Mouse (Mus musculus): ENCODE measurements around the gene Nags. TPM values are rescaled to one million over a fixed set of nuclear protein-coding genes. Genes with fewer than 3 reads are reported as not detected.

The Nags gene
- polyA plus RNA-seq, 1 experiment from 2014 or later: not detected

GRCm38 (mm10) chr11:102102485-102103258, 42.6 kb upstream of the Nags start:
- Histone ChIP-seq H3K4me1 (replicated peaks; ENCODE audit: control insufficient read depth, insufficient read depth) (no peaks in the 10 kb centered on the region), H3K36me3 (ENCODE audit: control insufficient read depth, insufficient read depth, low read length) (no peaks in the 10 kb centered on the region), H3K9me3 (ENCODE audit: control insufficient read depth, low read length) (no peaks in the 10 kb centered on the region), H3K9ac (ENCODE audit: low read length) (no peak overlapping the region), H3K27me3 (ENCODE audit: control insufficient read depth, insufficient read depth, low read length) (peaks cover 9% of the 10 kb centered on the region), H3K27ac (replicated peaks) (no peak overlapping the region), H3K4me3 (ENCODE audit: low read depth, low read length) (no peak overlapping the region), H3K4me2 (replicated peaks; ENCODE audit: low read depth) (no peak overlapping the region)
- TF ChIP-seq CTCF (IDR thresholded peaks at IDR 0.05; ENCODE audit: low read depth): peak; percentile 88
- no peak for TF ChIP-seq EP300 (optimal IDR thresholded peaks at IDR 0.05)
- 19% methylated on average over 17 of the region's 17 CpGs for WGBS
- DNase-seq (ENCODE audit: low spot score) (peak; percentile 73), ATAC-seq (ENCODE audit: low FRiP score, low TSS enrichment) (no peak; the same call in 1 of the 2 replicates)

- DNase-seq (ENCODE audit: low spot score): peak; percentile 27
- Histone ChIP-seq H3K9me3 (ENCODE audit: control insufficient read depth, low read length) (no peaks in the 10 kb centered on the region), H3K36me3 (ENCODE audit: control insufficient read depth, insufficient read depth, low read length) (no peaks in the 10 kb centered on the region), H3K27ac (replicated peaks) (no peak overlapping the region), H3K4me3 (ENCODE audit: low read depth, low read length) (peak overlapping the region; percentile 10; the same call in 1 of the 2 replicates), H3K9ac (ENCODE audit: low read length) (no peak overlapping the region), H3K4me1 (replicated peaks; ENCODE audit: control insufficient read depth, insufficient read depth) (no peaks in the 10 kb centered on the region), H3K27me3 (ENCODE audit: control insufficient read depth, insufficient read depth, low read length) (peaks cover 13% of the 10 kb centered on the region), H3K4me2 (replicated peaks; ENCODE audit: low read depth) (no peak overlapping the region; the same call in 1 of the 2 replicates)
- ATAC-seq (ENCODE audit: low FRiP score, low TSS enrichment): no peak
- no peak for TF ChIP-seq CTCF (IDR thresholded peaks at IDR 0.05; ENCODE audit: low read depth)
- TF ChIP-seq EP300 (optimal IDR thresholded peaks at IDR 0.05): no peak
- WGBS: 5% methylated on average over 17 of the region's 21 CpGs
These were observed 38.4 kb upstream of the Nags start for GRCm38 (mm10) chr11:102106911-102107310.

- WGBS: 9% methylated on average over 9 of the region's 9 CpGs
- Histone ChIP-seq H3K4me3 (ENCODE audit: low read depth, low read length) (peak within 1 kb of the TSS; percentile 10; the same call in 1 of the 2 replicates), H3K36me3 (ENCODE audit: control insufficient read depth, insufficient read depth, low read length) (no peaks in the 10 kb centered on the region), H3K4me1 (replicated peaks; ENCODE audit: control insufficient read depth, insufficient read depth) (no peaks in the 10 kb centered on the region), H3K27me3 (ENCODE audit: control insufficient read depth, insufficient read depth, low read length) (peaks cover 13% of the 10 kb centered on the region), H3K4me2 (replicated peaks; ENCODE audit: low read depth) (no peak within 1 kb of the TSS; the same call in 1 of the 2 replicates), H3K9ac (ENCODE audit: low read length) (no peak within 1 kb of the TSS), H3K27ac (replicated peaks) (no peak within 1 kb of the TSS), H3K9me3 (ENCODE audit: control insufficient read depth, low read length) (no peaks in the 10 kb centered on the region)
- TF ChIP-seq EP300 (optimal IDR thresholded peaks at IDR 0.05) (no peak), CTCF (IDR thresholded peaks at IDR 0.05; ENCODE audit: low read depth) (no peak)
- ATAC-seq (ENCODE audit: low FRiP score, low TSS enrichment) (no peak), DNase-seq (ENCODE audit: low spot score) (no peak)
These were observed 37.6 kb upstream of the Nags start, which contains the start of gene Pyy for GRCm38 (mm10) chr11:102107732-102108131. Pyy (minus strand) TSS chr11:102107832.

- no peak overlapping the region for H3K9ac ChIP-seq (ENCODE audit: low read length)
- WGBS: 67% methylated on average over 5 of the region's 5 CpGs
- no peaks in the 10 kb centered on the region for H3K9me3 ChIP-seq (ENCODE audit: control insufficient read depth, low read length)
- no peak for TF ChIP-seq CTCF (IDR thresholded peaks at IDR 0.05; ENCODE audit: low read depth)
- no peak for TF ChIP-seq EP300 (optimal IDR thresholded peaks at IDR 0.05)
- no peak overlapping the region for H3K4me2 ChIP-seq (replicated peaks; ENCODE audit: low read depth)
- no peak overlapping the region for H3K4me3 ChIP-seq (ENCODE audit: low read depth, low read length)
- H3K27me3 ChIP-seq (ENCODE audit: control insufficient read depth, insufficient read depth, low read length): peaks cover 8% of the 10 kb centered on the region
- H3K27ac ChIP-seq (replicated peaks): no peak overlapping the region
- H3K4me1 ChIP-seq (replicated peaks; ENCODE audit: control insufficient read depth, insufficient read depth): no peaks in the 10 kb centered on the region
- DNase-seq (ENCODE audit: low spot score): no peak
- ATAC-seq (ENCODE audit: low FRiP score, low TSS enrichment): no peak
- H3K36me3 ChIP-seq (ENCODE audit: control insufficient read depth, insufficient read depth, low read length): no peaks in the 10 kb centered on the region
These were observed 33.7 kb upstream of the Nags start for GRCm38 (mm10) chr11:102111576-102111975.

- Histone ChIP-seq H3K4me1 (replicated peaks; ENCODE audit: control insufficient read depth, insufficient read depth) (no peaks in the 10 kb centered on the region), H3K27me3 (ENCODE audit: control insufficient read depth, insufficient read depth, low read length) (no peaks in the 10 kb centered on the region), H3K27ac (replicated peaks) (no peak overlapping the region), H3K4me2 (replicated peaks; ENCODE audit: low read depth) (no peak overlapping the region), H3K36me3 (ENCODE audit: control insufficient read depth, insufficient read depth, low read length) (no peaks in the 10 kb centered on the region), H3K4me3 (ENCODE audit: low read depth, low read length) (no peak overlapping the region), H3K9me3 (ENCODE audit: control insufficient read depth, low read length) (no peaks in the 10 kb centered on the region), H3K9ac (ENCODE audit: low read length) (no peak overlapping the region)
- no peak for DNase-seq (ENCODE audit: low spot score)
- ATAC-seq (ENCODE audit: low FRiP score, low TSS enrichment): no peak
- WGBS: 36% methylated on average over 8 of the region's 8 CpGs
- TF ChIP-seq CTCF (IDR thresholded peaks at IDR 0.05; ENCODE audit: low read depth) (no peak), EP300 (optimal IDR thresholded peaks at IDR 0.05) (no peak)
These were observed 29.1 kb upstream of the Nags start for GRCm38 (mm10) chr11:102116241-102116640.

- H3K27ac ChIP-seq (replicated peaks): no peak overlapping the region
- H3K27me3 ChIP-seq (ENCODE audit: control insufficient read depth, insufficient read depth, low read length): no peaks in the 10 kb centered on the region
- H3K9ac ChIP-seq (ENCODE audit: low read length): no peak overlapping the region
- no peaks in the 10 kb centered on the region for H3K9me3 ChIP-seq (ENCODE audit: control insufficient read depth, low read length)
- WGBS: 61% methylated on average over 6 of the region's 6 CpGs
- DNase-seq (ENCODE audit: low spot score) (peak; percentile 51), ATAC-seq (ENCODE audit: low FRiP score, low TSS enrichment) (peak; percentile 83)
- no peaks in the 10 kb centered on the region for H3K4me1 ChIP-seq (replicated peaks; ENCODE audit: control insufficient read depth, insufficient read depth)
- no peak overlapping the region for H3K4me2 ChIP-seq (replicated peaks; ENCODE audit: low read depth)
- H3K4me3 ChIP-seq (ENCODE audit: low read depth, low read length): no peak overlapping the region
- TF ChIP-seq CTCF (IDR thresholded peaks at IDR 0.05; ENCODE audit: low read depth) (no peak), EP300 (optimal IDR thresholded peaks at IDR 0.05) (no peak)
- no peaks in the 10 kb centered on the region for H3K36me3 ChIP-seq (ENCODE audit: control insufficient read depth, insufficient read depth, low read length)
These were observed 27.9 kb upstream of the Nags start for GRCm38 (mm10) chr11:102117386-102117785.

All from stomach, postnatal 0 days (tissue).